Mouse (Mus musculus) E14TG2a.4 (cell line): ENCODE measurements around the gene Ube4b.

Experiments
- CTCF ChIP-seq: conservative IDR thresholded peaks from 2 replicates; pipeline ENCODE4 v1.5.1; 2014; ENCODE audit warnings: low read length
- NANOG ChIP-seq: IDR thresholded peaks from 2 replicates; pipeline ENCODE4 v1.6.1; 2014; ENCODE audit warnings: borderline replicate concordance, low read length, mixed read lengths

DNA sequence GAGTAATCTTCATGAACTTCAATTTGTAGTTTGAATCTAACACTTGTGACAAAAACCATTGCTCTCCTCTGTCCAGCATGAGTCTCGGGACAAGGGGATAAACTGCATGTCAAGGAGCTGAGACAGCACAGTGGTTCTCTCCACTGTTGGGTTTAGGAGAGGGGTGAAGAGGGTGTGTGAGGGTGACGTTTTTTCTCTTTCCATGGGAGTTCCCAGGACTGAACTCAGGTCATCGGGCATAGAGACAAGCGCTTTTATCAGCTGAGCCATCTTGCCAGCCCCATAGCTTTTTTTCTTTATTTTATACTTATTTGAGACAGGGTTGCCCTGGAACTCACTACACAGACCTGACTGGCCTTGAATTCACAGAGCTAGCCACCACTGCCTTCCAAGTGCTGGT, 32.3 kb downstream of the Ube4b start:
- TF ChIP-seq CTCF (no peak), NANOG (no peak)
